Mouse (Mus musculus): Measurements from ENCODE around the gene Tbc1d24. TPM values are rescaled to one million over a fixed set of nuclear protein-coding genes. Genes with fewer than 3 reads are reported as not detected.

Tbc1d24 gene
- polyA plus RNA-seq, 1 experiment from 2014 or later: 8.2 TPM

- Histone ChIP-seq H3K27ac (ENCODE audit: low read depth, low read length) (no peak overlapping the region), H3K4me2 (replicated peaks; ENCODE audit: low read depth, low read length) (peak overlapping the region; percentile 81), H3K4me3 (ENCODE audit: low read length) (peak overlapping the region; percentile 39), H3K9ac (ENCODE audit: low read depth, low read length) (peak overlapping the region; percentile 52; the same call in 1 of the 2 replicates), H3K36me3 (ENCODE audit: control insufficient read depth, insufficient read depth, low read length) (peaks cover 6% of the 10 kb centered on the region; the same call in 1 of the 2 replicates), H3K4me1 (ENCODE audit: control insufficient read depth, insufficient read depth, low read length) (peaks cover 8% of the 10 kb centered on the region; the same call in 1 of the 2 replicates), H3K9me3 (ENCODE audit: control insufficient read depth, low read length) (no peaks in the 10 kb centered on the region), H3K27me3 (ENCODE audit: control insufficient read depth, insufficient read depth, low read length) (no peaks in the 10 kb centered on the region)
- ATAC-seq (ENCODE audit: low FRiP score, low TSS enrichment): peak; percentile 94
- WGBS: 2% methylated on average over 26 of the region's 26 CpGs
These were observed 53.3 kb downstream of the Tbc1d24 start for GRCm38 (mm10) chr17:24151890-24152563.

- WGBS: 10% methylated on average over 7 of the region's 7 CpGs
- H3K4me1 ChIP-seq (ENCODE audit: control insufficient read depth, insufficient read depth, low read length): peaks cover 8% of the 10 kb centered on the region; the same call in 1 of the 2 replicates
These were observed 54.0 kb downstream of the Tbc1d24 start for GRCm38 (mm10) chr17:24151382-24151781.

DNA sequence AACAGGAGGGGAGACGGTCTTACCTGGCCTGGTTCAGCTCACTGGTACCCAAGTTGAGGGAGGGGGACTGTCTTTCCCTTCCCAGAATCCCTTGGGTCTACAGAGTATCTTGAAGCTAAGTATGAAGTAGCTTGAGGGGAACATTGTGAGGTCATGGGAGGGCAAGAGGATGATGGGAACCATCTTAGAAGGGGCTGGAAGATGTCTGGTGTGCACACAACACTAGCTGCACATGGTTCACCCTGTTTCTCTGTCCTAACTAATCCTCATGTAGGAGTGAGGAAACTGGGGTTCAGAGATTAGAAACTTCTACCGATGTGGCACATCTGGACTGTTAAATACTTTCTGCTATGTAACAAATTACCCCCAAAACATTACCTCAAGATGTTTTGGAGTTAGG lies 54.5 kb downstream of the Tbc1d24 start, which contains the start of gene Pdpk1:
TSS of gene Pdpk1 (minus strand) at position 101 of the 400 bp plus-strand sequence.
- no peaks in the 10 kb centered on the region for H3K27me3 ChIP-seq (ENCODE audit: control insufficient read depth, insufficient read depth, low read length)
- peak within 1 kb of the TSS; percentile 81 for H3K4me2 ChIP-seq (replicated peaks; ENCODE audit: low read depth, low read length)
- H3K4me3 ChIP-seq (ENCODE audit: low read length): peak within 1 kb of the TSS; percentile 39
- peaks cover 8% of the 10 kb centered on the region; the same call in 1 of the 2 replicates for H3K4me1 ChIP-seq (ENCODE audit: control insufficient read depth, insufficient read depth, low read length)
- H3K9ac ChIP-seq (ENCODE audit: low read depth, low read length): peak within 1 kb of the TSS; percentile 52; the same call in 1 of the 2 replicates
- H3K27ac ChIP-seq (ENCODE audit: low read depth, low read length): no peak within 1 kb of the TSS
- H3K36me3 ChIP-seq (ENCODE audit: control insufficient read depth, insufficient read depth, low read length): peaks cover 3% of the 10 kb centered on the region; the same call in 1 of the 2 replicates
- no peak for ATAC-seq (ENCODE audit: low FRiP score, low TSS enrichment)
- WGBS: 92% methylated on average over 2 of the region's 2 CpGs
- H3K9me3 ChIP-seq (ENCODE audit: control insufficient read depth, low read length): no peaks in the 10 kb centered on the region

More at GRCm38 (mm10) chr17:24151382-24151781, 54.0 kb downstream of the Tbc1d24 start:
- Histone ChIP-seq H3K4me3 (ENCODE audit: low read length) (peak overlapping the region; percentile 39), H3K27ac (ENCODE audit: low read depth, low read length) (no peak overlapping the region), H3K27me3 (ENCODE audit: control insufficient read depth, insufficient read depth, low read length) (no peaks in the 10 kb centered on the region), H3K9ac (ENCODE audit: low read depth, low read length) (peak overlapping the region; percentile 52; the same call in 1 of the 2 replicates), H3K9me3 (ENCODE audit: control insufficient read depth, low read length) (no peaks in the 10 kb centered on the region), H3K36me3 (ENCODE audit: control insufficient read depth, insufficient read depth, low read length) (peaks cover 6% of the 10 kb centered on the region; the same call in 1 of the 2 replicates), H3K4me2 (replicated peaks; ENCODE audit: low read depth, low read length) (peak overlapping the region; percentile 81)
- no peak for ATAC-seq (ENCODE audit: low FRiP score, low TSS enrichment)

- H3K27ac ChIP-seq (ENCODE audit: low read depth, low read length): no peak overlapping the region
- no peak overlapping the region for H3K4me2 ChIP-seq (replicated peaks; ENCODE audit: low read depth, low read length)
- H3K9me3 ChIP-seq (ENCODE audit: control insufficient read depth, low read length): no peaks in the 10 kb centered on the region
- H3K27me3 ChIP-seq (ENCODE audit: control insufficient read depth, insufficient read depth, low read length): no peaks in the 10 kb centered on the region
- no peak for ATAC-seq (ENCODE audit: low FRiP score, low TSS enrichment)
- H3K4me3 ChIP-seq (ENCODE audit: low read length): no peak overlapping the region
- no peak overlapping the region for H3K9ac ChIP-seq (ENCODE audit: low read depth, low read length)
- WGBS: 88% methylated on average over 7 of the region's 7 CpGs
- peaks cover 8% of the 10 kb centered on the region; the same call in 1 of the 2 replicates for H3K4me1 ChIP-seq (ENCODE audit: control insufficient read depth, insufficient read depth, low read length)
- H3K36me3 ChIP-seq (ENCODE audit: control insufficient read depth, insufficient read depth, low read length): 0 out of 2 replicates have a peak, but pooled peaks cover under 1% of the 10 kb centered on the region
These were observed 55.9 kb downstream of the Tbc1d24 start for GRCm38 (mm10) chr17:24149421-24149820.

- H3K9me3 ChIP-seq (ENCODE audit: control insufficient read depth, low read length): no peaks in the 10 kb centered on the region
- 50% methylated on average over 2 of the region's 2 CpGs for WGBS
- H3K9ac ChIP-seq (ENCODE audit: low read depth, low read length): no peak overlapping the region
- H3K4me3 ChIP-seq (ENCODE audit: low read length): no peak overlapping the region
- no peak overlapping the region for H3K27ac ChIP-seq (ENCODE audit: low read depth, low read length)
- no peaks in the 10 kb centered on the region for H3K27me3 ChIP-seq (ENCODE audit: control insufficient read depth, insufficient read depth, low read length)
- no peak overlapping the region for H3K4me2 ChIP-seq (replicated peaks; ENCODE audit: low read depth, low read length)
- no peak for ATAC-seq (ENCODE audit: low FRiP score, low TSS enrichment)
- H3K36me3 ChIP-seq (ENCODE audit: control insufficient read depth, insufficient read depth, low read length): no peaks in the 10 kb centered on the region
- H3K4me1 ChIP-seq (ENCODE audit: control insufficient read depth, insufficient read depth, low read length): peaks cover 9% of the 10 kb centered on the region
These were observed 62.5 kb downstream of the Tbc1d24 start for GRCm38 (mm10) chr17:24142897-24143296.

- H3K9ac ChIP-seq (ENCODE audit: low read depth, low read length): peak overlapping the region; percentile 92
- under 1% methylated on average over 43 of the region's 57 CpGs for WGBS
- H3K9me3 ChIP-seq (ENCODE audit: control insufficient read depth, low read length): no peaks in the 10 kb centered on the region
- ATAC-seq (ENCODE audit: low FRiP score, low TSS enrichment): peak; percentile 99
- no peaks in the 10 kb centered on the region for H3K36me3 ChIP-seq (ENCODE audit: control insufficient read depth, insufficient read depth, low read length)
- peak overlapping the region; percentile 99 for H3K4me3 ChIP-seq (ENCODE audit: low read length)
- H3K27ac ChIP-seq (ENCODE audit: low read depth, low read length): peak overlapping the region; percentile 63
- peak overlapping the region; percentile 74 for H3K4me2 ChIP-seq (replicated peaks; ENCODE audit: low read depth, low read length)
- H3K27me3 ChIP-seq (ENCODE audit: control insufficient read depth, insufficient read depth, low read length): no peaks in the 10 kb centered on the region
- H3K4me1 ChIP-seq (ENCODE audit: control insufficient read depth, insufficient read depth, low read length): peaks cover 9% of the 10 kb centered on the region
These were observed 63.9 kb downstream of the Tbc1d24 start for GRCm38 (mm10) chr17:24141425-24141920.

GRCm38 (mm10) chr17:24140845-24141424 lies 64.4 kb downstream of the Tbc1d24 start:
- H3K9ac ChIP-seq (ENCODE audit: low read depth, low read length): peak overlapping the region; percentile 92
- ATAC-seq (ENCODE audit: low FRiP score, low TSS enrichment): peak; percentile 47
- 1% methylated on average over 38 of the region's 43 CpGs for WGBS
- peaks cover 9% of the 10 kb centered on the region for H3K4me1 ChIP-seq (ENCODE audit: control insufficient read depth, insufficient read depth, low read length)
- H3K4me3 ChIP-seq (ENCODE audit: low read length): peak overlapping the region; percentile 99
- peak overlapping the region; percentile 63 for H3K27ac ChIP-seq (ENCODE audit: low read depth, low read length)
- H3K27me3 ChIP-seq (ENCODE audit: control insufficient read depth, insufficient read depth, low read length): no peaks in the 10 kb centered on the region
- no peaks in the 10 kb centered on the region for H3K36me3 ChIP-seq (ENCODE audit: control insufficient read depth, insufficient read depth, low read length)
- H3K4me2 ChIP-seq (replicated peaks; ENCODE audit: low read depth, low read length): peak overlapping the region; percentile 74
- no peaks in the 10 kb centered on the region for H3K9me3 ChIP-seq (ENCODE audit: control insufficient read depth, low read length)

GRCm38 (mm10) chr17:24139968-24140367 lies 65.4 kb downstream of the Tbc1d24 start:
- Histone ChIP-seq H3K27me3 (ENCODE audit: control insufficient read depth, insufficient read depth, low read length) (no peaks in the 10 kb centered on the region), H3K9me3 (ENCODE audit: control insufficient read depth, low read length) (no peaks in the 10 kb centered on the region), H3K4me3 (ENCODE audit: low read length) (peak overlapping the region; percentile 99; the same call in 1 of the 2 replicates), H3K9ac (ENCODE audit: low read depth, low read length) (peak overlapping the region; percentile 92; the same call in 1 of the 2 replicates), H3K4me2 (replicated peaks; ENCODE audit: low read depth, low read length) (peak overlapping the region; percentile 74), H3K36me3 (ENCODE audit: control insufficient read depth, insufficient read depth, low read length) (no peaks in the 10 kb centered on the region), H3K4me1 (ENCODE audit: control insufficient read depth, insufficient read depth, low read length) (peaks cover 9% of the 10 kb centered on the region), H3K27ac (ENCODE audit: low read depth, low read length) (no peak overlapping the region)
- 85% methylated on average over 4 of the region's 4 CpGs for WGBS
- ATAC-seq (ENCODE audit: low FRiP score, low TSS enrichment): no peak

All from kidney, embryonic 14.5 days (tissue).